Mouse (Mus musculus) liver, embryonic 11.5 days (tissue): ENCODE data around the gene Bcar3. TPM values are rescaled to one million over a fixed set of nuclear protein-coding genes. Genes with fewer than 3 reads are reported as not detected.

Source experiments
- ATAC-seq: fragments of 200-750 bp; cut with Nextera tagmentation; replicated peaks from 2 replicates; pipeline ENCODE4 v1.8.0; 2017; ENCODE audit warnings: moderate number of reproducible peaks, mild to moderate bottlenecking, moderate TSS enrichment, moderate library complexity; ENCODE audit not compliant: low FRiP score
- DNase-seq: peaks from one replicate; pipeline ENCODE4 v3.0.0-alpha.2; 2017; ENCODE audit warnings: low spot score
- H3K27ac ChIP-seq: fragments of 300-500 bp; sonication (generic); 2 replicates; pipeline ENCODE4 v1.5.1; 2014; ENCODE audit warnings: mild to moderate bottlenecking, low read depth, low read length, control low read depth
- H3K27me3 ChIP-seq: fragments of 300-500 bp; sonication (generic); replicated peaks from 2 replicates; pipeline ENCODE4 v1.6.1; 2014; ENCODE audit warnings: low read length, mixed read lengths; ENCODE audit not compliant: control insufficient read depth, insufficient read depth
- H3K36me3 ChIP-seq: fragments of 300-500 bp; sonication (generic); 2 replicates; pipeline ENCODE4 v1.6.1; 2014; ENCODE audit warnings: mild to moderate bottlenecking, low read length, moderate library complexity, mixed read lengths; ENCODE audit not compliant: control insufficient read depth, insufficient read depth
- H3K4me1 ChIP-seq: fragments of 300-500 bp; sonication (generic); replicated peaks from 2 replicates; pipeline ENCODE4 v1.6.1; 2014; ENCODE audit warnings: low read length, mixed read lengths; ENCODE audit not compliant: control insufficient read depth, insufficient read depth
- H3K4me2 ChIP-seq: fragments of 300-500 bp; sonication (generic); 2 replicates; pipeline ENCODE4 v1.6.1; 2014; ENCODE audit warnings: mild to moderate bottlenecking, control low read depth, moderate library complexity
- H3K4me3 ChIP-seq: fragments of 300-500 bp; sonication (generic); 2 replicates; pipeline ENCODE4 v1.5.1; 2014; ENCODE audit warnings: low read depth, low read length, control low read depth
- H3K9ac ChIP-seq: fragments of 300-500 bp; sonication (generic); 2 replicates; pipeline ENCODE4 v1.6.1; 2014; ENCODE audit warnings: low read depth, low read length, control low read depth
- H3K9me3 ChIP-seq: fragments of 300-500 bp; sonication (generic); 2 replicates; pipeline ENCODE4 v1.6.1; 2016; ENCODE audit warnings: low read length, inconsistent platforms, mixed read lengths; ENCODE audit not compliant: control insufficient read depth
- WGBS: fragments of 180-500 bp; shearing (Covaris S2); extraction: QIAGEN DNeasy Blood & Tissue Kit; methylation state at CpG from one replicate; pipeline ENCODE4 v1.1.7; 2014; 5-methylcytosine and 5-hydroxymethylcytosine counted together
- polyA plus RNA-seq: library from polyadenylated mRNA; unstranded; fragments of >200 nt; fragmentation: Nextera tagmentation; extraction: Ambion mirVana; gene quantifications from 2 replicates; pipeline ENCODE4 v1.2.1, GENCODE M21; 2014

The Bcar3 gene
- polyA plus RNA-seq, 1 experiment from 2014 or later: 10.1 TPM

DNA sequence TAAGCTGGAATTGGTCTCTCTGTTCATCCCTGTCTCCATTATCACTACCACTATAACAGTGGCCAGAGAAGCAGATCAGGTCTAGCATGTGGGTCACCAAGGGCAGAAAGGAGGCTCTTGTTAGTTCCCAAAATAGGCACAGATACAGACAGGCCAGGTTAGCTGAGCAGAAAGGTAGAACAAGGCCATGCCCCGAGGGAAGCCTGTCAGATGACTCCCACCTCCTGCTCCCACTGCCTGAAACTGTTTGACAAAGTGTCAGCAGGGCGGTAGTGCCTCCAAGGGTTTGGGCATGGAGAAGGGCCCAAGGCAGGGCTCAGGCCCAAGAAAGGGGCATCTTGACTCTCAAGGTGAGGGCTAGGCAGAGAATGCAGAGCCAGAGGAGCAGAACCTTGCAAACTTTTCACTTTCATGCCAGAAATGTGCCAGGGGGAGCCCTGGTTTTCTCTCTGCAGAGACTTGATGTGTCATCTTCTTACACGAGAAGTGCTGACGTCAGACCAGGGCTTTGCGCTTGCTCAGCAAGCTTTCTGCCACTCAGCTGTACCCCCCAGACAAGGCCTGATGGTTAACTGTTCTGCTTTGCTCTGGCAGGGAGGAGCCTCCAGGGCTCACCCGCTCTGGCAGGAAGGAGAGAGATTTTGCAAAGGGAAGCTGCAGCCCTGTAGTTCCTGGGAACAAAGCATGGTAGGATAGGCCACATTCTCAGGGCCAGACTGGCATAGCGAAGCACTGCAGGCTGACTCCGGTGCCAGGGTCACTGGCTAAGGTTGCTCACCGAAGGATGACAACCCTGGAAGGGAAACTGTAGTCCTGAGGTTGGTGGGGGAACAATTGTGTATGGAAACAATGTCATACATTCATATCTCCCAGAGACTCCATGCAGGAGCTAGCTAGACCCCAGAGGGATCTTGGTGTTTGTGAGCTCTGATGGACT is 7.3 kb downstream of the Bcar3 start:
- Histone ChIP-seq H3K9ac (no peak overlapping the region), H3K4me1 (no peaks in the 10 kb centered on the region; the same call in 1 of the 2 replicates), H3K27ac (no peak overlapping the region), H3K4me3 (no peak overlapping the region), H3K9me3 (no peaks in the 10 kb centered on the region), H3K4me2 (no peak overlapping the region), H3K27me3 (no peaks in the 10 kb centered on the region), H3K36me3 (no peaks in the 10 kb centered on the region)
- ATAC-seq: no peak
- WGBS: 58% methylated on average over 9 of the region's 9 CpGs
- no peak for DNase-seq

DNA sequence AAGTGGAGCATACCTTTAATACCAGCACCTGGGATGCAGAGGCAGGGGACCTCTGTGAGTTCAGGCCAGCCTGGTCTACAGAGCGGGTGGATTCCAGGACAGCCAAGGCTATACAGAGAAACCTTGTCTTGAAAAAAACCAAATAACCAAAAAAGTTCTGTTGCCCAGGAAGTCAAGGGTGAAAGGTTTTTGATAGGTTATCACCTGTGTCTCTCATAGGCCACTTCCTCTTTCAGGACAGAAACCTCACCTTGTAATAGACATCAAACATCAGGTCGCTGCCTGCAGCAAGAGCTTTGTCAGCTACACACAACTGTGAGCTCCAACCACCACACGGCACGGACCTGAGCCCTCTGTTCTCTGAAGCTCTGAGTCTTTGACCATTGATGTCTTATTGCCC is 10.6 kb downstream of the Bcar3 start:
- H3K36me3 ChIP-seq: no peaks in the 10 kb centered on the region
- H3K27ac ChIP-seq: no peak overlapping the region
- H3K9me3 ChIP-seq: no peaks in the 10 kb centered on the region
- H3K9ac ChIP-seq: no peak overlapping the region
- no peak overlapping the region for H3K4me3 ChIP-seq
- no peaks in the 10 kb centered on the region; the same call in 1 of the 2 replicates for H3K4me1 ChIP-seq
- 69% methylated on average over 4 of the region's 4 CpGs for WGBS
- ATAC-seq: no peak
- no peaks in the 10 kb centered on the region for H3K27me3 ChIP-seq
- no peak overlapping the region for H3K4me2 ChIP-seq
- DNase-seq: no peak

DNA sequence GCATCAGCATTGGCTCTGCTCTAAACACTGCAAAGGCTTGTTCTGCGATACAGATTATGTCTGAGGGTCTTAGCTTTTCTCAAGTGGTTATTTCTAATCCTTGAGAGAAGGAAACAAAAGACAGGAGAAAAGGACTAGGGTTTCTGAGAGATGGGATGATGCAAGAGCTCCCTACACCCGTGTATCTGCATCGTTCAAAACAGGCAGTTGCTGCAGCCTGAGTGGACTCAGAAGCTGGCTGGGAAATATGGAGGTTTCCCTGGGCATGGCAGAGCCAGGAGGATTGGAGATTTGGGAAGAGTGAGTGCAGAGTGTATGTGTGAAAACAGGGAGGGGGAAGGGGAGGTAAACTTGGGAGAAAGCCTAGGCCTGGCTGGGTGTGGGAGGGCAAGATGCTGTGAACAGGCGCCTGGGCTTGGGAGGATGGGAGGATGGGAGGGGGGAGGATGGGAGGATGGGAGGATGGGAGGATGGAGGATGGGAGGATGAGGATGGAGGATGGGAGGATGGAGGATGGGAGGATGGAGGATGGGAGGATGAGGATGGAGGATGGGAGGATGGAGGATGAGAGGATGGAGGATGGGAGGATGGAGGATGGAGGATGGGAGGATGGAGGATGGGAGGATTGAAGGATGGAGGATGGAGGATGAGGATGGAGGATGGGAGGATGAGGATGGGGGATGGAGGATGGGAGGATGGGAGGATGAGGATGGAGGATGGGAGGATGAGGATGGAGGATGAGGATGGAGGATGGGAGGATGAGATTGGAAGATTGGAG is 14.1 kb downstream of the Bcar3 start:
- Histone ChIP-seq H3K9me3 (no peaks in the 10 kb centered on the region), H3K27ac (no peak overlapping the region), H3K4me1 (peaks cover 3% of the 10 kb centered on the region; the same call in 1 of the 2 replicates), H3K4me3 (no peak overlapping the region), H3K4me2 (no peak overlapping the region), H3K9ac (no peak overlapping the region), H3K36me3 (no peaks in the 10 kb centered on the region), H3K27me3 (no peaks in the 10 kb centered on the region)
- 44% methylated on average over 4 of the region's 4 CpGs for WGBS
- DNase-seq (no peak), ATAC-seq (no peak; the same call in 1 of the 2 replicates)

DNA sequence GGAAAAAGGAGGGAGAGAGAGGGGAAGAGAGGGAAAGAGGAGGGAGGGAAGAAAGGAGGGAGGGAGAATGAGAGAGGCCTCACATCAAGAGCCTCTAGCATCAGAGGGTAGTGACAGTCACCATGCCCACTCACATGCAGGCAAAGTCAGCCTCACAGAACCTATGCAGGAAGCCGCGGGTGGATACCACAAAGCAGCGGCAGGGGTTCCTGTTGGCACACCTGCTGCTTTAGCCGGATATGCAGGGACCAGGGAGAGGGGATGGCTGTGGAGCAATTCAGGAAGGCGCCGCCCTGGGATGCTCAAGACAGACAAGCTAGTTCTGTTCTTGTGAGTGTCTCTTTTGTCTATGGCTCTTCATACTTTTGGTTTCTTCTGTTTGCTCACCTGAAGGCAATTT is 15.0 kb downstream of the Bcar3 start:
- 25% methylated on average over 6 of the region's 6 CpGs for WGBS
- no peaks in the 10 kb centered on the region for H3K27me3 ChIP-seq
- no peaks in the 10 kb centered on the region for H3K9me3 ChIP-seq
- no peak overlapping the region for H3K9ac ChIP-seq
- DNase-seq (no peak), ATAC-seq (no peak)
- H3K4me2 ChIP-seq: no peak overlapping the region
- peaks cover 5% of the 10 kb centered on the region for H3K4me1 ChIP-seq
- no peak overlapping the region for H3K27ac ChIP-seq
- H3K4me3 ChIP-seq: no peak overlapping the region
- H3K36me3 ChIP-seq: no peaks in the 10 kb centered on the region

DNA sequence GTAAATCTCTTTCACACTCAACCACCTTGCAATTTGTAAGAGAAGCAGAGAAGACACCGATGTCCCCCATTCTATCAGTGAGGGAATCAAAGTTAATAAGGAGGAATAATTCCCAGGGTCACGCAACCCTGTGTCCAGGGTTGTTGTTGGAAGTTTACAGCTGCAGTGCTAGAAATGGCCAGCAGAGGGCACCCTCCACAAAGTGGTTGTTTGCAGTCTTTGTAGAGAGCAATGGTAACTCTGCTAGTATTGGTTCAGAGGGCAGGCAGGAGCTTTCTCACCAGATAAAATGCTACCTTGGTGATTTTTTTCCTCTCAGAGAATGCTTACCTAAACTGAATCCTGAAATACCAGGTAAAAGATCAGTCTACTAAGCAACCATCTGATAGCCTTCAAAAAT is 18.1 kb downstream of the Bcar3 start:
- Histone ChIP-seq H3K9ac (no peak overlapping the region), H3K4me2 (no peak overlapping the region), H3K27me3 (no peaks in the 10 kb centered on the region), H3K9me3 (no peaks in the 10 kb centered on the region), H3K4me3 (no peak overlapping the region), H3K4me1 (peaks cover 10% of the 10 kb centered on the region), H3K36me3 (no peaks in the 10 kb centered on the region), H3K27ac (no peak overlapping the region)
- peak; percentile 75 for DNase-seq
- peak; percentile 21; the same call in 1 of the 2 replicates for ATAC-seq
- WGBS: 16% methylated on average over 2 of the region's 2 CpGs

DNA sequence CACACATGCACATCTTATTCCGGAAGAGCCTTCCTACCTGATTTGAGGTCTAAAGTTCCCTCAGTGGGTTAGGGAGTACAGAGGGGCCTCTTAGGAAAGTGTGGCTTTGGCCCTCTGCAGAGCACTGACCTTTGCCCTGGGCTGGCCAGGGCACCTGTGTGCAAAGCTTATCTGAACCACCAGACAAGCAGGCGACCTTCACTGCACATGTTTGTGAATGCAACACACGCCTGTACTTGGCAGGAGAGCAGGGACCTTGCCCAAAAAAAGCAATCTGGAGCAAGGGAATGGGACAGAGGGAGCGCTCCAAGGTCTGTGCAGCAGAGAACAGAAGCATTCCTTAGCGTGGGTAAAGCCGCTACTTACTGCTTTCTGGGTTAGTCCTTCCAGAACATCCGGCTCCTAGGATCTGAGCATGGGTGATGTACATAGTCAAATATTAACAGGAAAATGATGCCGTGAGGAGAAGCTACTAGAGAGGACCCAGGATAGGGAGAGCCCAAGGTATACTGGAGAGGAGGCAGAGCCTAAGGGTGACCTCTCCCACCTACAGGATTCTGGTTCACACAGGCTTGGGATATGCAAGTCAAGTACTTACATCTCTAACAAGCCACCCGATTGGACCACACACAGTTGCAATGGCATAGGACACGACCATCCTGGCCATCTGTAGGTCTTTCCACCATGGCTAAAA is 19.1 kb downstream of the Bcar3 start:
- no peaks in the 10 kb centered on the region for H3K36me3 ChIP-seq
- ATAC-seq (peak; percentile 59), DNase-seq (no peak)
- no peaks in the 10 kb centered on the region for H3K9me3 ChIP-seq
- H3K4me1 ChIP-seq: peaks cover 10% of the 10 kb centered on the region
- WGBS: 69% methylated on average over 10 of the region's 10 CpGs
- no peak overlapping the region for H3K9ac ChIP-seq
- no peaks in the 10 kb centered on the region for H3K27me3 ChIP-seq
- peak overlapping the region; percentile 5; the same call in 1 of the 2 replicates for H3K4me2 ChIP-seq
- peak overlapping the region; percentile 52 for H3K27ac ChIP-seq
- H3K4me3 ChIP-seq: no peak overlapping the region

DNA sequence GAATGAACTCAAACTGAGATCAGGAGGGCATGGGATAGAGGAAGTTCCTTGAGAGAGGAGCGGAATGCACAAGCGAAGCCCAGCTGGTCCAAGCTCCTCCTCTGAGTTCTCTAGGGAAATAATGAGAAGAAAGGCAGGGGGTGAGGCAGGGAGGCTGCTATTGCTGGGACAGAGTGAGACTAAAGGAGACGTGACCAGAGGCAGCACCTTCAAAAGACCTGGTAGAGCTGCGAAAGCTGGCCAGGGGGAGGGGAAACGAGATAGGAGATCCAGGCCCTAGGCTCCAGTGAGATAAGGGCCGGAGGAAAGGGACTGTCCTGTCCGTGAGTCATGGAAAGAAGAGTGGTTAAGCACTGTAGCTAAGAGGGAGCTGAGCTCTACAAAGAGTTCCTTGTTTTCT is 20.0 kb downstream of the Bcar3 start:
- Histone ChIP-seq H3K9me3 (no peaks in the 10 kb centered on the region), H3K4me3 (no peak overlapping the region), H3K27ac (no peak overlapping the region), H3K36me3 (no peaks in the 10 kb centered on the region), H3K27me3 (no peaks in the 10 kb centered on the region), H3K4me2 (no peak overlapping the region), H3K9ac (no peak overlapping the region), H3K4me1 (peaks cover 10% of the 10 kb centered on the region)
- ATAC-seq (peak; percentile 22; the same call in 1 of the 2 replicates), DNase-seq (no peak)
- 23% methylated on average over 7 of the region's 7 CpGs for WGBS

DNA sequence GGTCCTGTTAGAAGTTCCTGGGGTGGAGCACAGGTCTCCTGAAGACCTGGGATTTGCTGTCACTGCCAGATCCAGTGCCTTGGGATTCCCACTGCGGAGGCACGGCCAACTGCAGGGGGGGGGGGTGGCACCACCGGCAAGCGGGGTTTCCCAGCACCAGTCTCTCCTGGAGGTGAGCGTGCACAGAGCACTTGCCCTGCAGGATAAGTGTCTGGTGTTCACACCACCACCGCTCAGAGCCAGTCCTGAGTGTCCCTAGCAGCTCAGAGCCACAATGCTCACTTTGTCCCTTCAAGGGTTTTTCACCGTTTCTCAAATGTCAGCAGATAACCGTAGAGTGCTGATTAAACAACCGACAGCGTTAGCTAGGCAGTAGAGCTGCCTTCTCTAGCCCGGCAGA is 22.7 kb downstream of the Bcar3 start:
- DNase-seq: no peak
- Histone ChIP-seq H3K36me3 (no peaks in the 10 kb centered on the region), H3K9me3 (no peaks in the 10 kb centered on the region), H3K27ac (no peak overlapping the region), H3K4me2 (peak overlapping the region; percentile 28; the same call in 1 of the 2 replicates), H3K4me1 (peaks cover 10% of the 10 kb centered on the region), H3K4me3 (no peak overlapping the region), H3K9ac (no peak overlapping the region), H3K27me3 (no peaks in the 10 kb centered on the region)
- 27% methylated on average over 11 of the region's 11 CpGs for WGBS
- ATAC-seq: no peak
